Mouse (Mus musculus): ENCODE data around the gene Atp6v0b.

Gene Atp6v0b

DNA sequence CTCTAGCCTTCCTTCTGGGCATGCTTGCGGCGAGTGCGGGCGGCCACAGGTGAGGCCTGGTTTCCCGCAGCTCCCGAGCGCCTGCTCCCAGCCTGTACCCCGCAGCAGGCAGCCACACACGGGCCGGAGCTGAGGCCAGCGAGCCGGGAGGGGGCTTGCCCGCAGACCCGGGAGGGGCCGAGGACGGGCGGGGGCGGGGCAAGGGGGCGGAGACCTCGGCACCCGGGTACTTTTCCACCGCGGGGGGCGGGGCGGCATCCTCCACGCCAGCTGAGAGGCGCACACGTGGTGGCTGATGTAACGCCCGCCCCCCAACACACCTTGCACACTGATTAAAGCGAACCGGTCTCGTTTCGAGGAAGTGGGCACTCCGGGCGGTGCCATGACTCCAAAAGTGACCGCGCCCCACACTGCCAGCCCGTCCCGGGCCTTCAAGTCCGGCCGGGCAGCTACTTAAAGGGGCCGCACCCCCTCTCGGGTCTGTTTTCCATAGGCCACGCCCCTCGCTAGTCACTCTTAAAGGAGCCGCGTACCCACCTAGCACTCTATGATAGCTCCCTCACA is 50.8 kb downstream of the Atp6v0b start:
- peak; percentile 89 to 91 for DNase-seq (ENCODE audit: low spot score in 2 of 2)

DNA sequence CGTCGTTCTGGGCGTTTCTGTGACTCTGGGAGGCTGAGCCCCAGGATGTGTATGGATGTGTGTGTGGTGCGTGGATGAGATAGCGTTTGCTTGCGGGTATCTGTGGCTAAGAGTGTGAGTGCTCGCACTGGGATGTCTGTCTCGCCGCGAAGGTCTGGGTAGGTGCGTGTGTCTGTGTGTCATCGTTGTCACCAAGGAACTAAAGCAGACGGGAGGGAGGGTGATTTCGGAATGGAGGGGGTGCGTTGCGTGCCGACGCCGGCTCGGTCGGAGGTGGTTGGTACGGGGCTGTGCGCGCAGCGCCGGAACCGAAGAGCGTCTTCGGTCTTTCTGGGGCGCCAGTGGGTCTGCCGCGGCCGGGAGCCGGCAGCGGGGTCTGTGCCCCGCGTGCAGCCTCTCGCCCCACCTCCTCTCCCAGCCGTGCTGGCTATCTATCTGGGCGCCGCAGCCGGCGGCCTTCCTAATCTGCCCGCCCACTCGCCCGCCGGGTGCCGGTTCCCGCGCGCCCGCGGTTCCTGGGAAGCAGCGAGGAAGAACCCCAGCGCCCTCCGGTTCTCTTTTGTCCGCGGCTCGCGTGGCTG is 51.5 kb downstream of the Atp6v0b start:
- peak in 1 of 2 experiments; percentile 27 for DNase-seq (ENCODE audit: low spot score in 2 of 2)

DNA sequence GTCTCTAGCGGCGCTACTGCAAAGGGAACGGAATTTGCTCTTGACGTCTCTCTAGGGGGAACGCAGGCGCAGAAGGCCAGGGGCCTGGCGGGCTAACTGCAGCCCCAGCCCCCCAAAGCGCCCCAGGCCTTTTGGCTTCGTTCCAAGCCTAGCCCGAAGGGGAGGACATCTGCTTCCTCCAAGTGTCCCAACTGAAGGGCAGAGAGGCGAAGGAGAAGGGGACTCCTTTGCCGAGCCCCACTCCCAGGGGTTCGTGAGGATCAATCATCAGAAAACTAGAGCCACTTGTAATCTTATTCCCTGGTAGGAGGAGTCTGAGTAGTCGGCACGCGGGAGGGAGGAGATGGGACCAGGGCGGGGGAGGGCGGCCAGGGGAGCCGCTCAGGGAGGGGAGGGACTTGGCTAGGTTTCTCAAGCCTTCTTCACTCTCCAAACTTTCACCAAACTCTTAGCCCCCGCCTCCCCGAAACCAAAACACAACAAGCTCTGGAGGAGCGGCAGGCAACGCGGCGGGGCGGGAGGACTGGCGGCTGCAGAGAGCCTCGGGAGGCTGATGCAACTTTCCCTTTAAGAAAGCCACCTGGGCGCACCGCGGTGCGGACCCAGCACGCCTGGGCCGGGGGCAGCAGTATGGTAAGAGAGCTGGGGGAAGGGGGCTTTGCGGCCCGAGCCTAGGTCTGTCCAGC is 52.1 kb downstream of the Atp6v0b start:
- peak; percentile 68 to 76 for DNase-seq (ENCODE audit: low spot score in 2 of 2)

GRCm38 (mm10) chr4:117834457-117834844 is 52.7 kb downstream of the Atp6v0b start, which contains the start of gene Slc6a9:
Gene Slc6a9 (plus strand): TSS chr4:117834506.
- no peak for DNase-seq (ENCODE audit: low spot score in 2 of 2)
